Mouse (Mus musculus) retina, adult 2 months (tissue): Measurements from ENCODE around the gene Cacna1e.

Experiments
- DNase-seq: peaks from one replicate; pipeline ENCODE4 v3.0.0-alpha.2; 2012; ENCODE audit warnings: low read depth, low spot score

Gene Cacna1e

GRCm38 (mm10) chr1:154707584-154708290 lies 176.6 kb downstream of the Cacna1e start:
- no peak for DNase-seq

- no peak for DNase-seq
These were observed 177.3 kb downstream of the Cacna1e start for GRCm38 (mm10) chr1:154706974-154707373.

- DNase-seq: no peak
These were observed 178.3 kb downstream of the Cacna1e start for GRCm38 (mm10) chr1:154705882-154706565.

GRCm38 (mm10) chr1:154704558-154705185 lies 179.6 kb downstream of the Cacna1e start:
- DNase-seq: no peak

- no peak for DNase-seq
These were observed 181.7 kb downstream of the Cacna1e start for GRCm38 (mm10) chr1:154702623-154703022.

- DNase-seq: no peak
These were observed 195.2 kb downstream of the Cacna1e start for GRCm38 (mm10) chr1:154688876-154689665.

- no peak for DNase-seq
These were observed 197.4 kb downstream of the Cacna1e start for GRCm38 (mm10) chr1:154686861-154687260.

- no peak for DNase-seq
These were observed 200.7 kb downstream of the Cacna1e start for GRCm38 (mm10) chr1:154683477-154684106.

- DNase-seq: no peak
These were observed 205.3 kb downstream of the Cacna1e start for GRCm38 (mm10) chr1:154678989-154679388.

GRCm38 (mm10) chr1:154678151-154678550 lies 206.2 kb downstream of the Cacna1e start:
- DNase-seq: no peak

- no peak for DNase-seq
These were observed 206.6 kb downstream of the Cacna1e start for GRCm38 (mm10) chr1:154677677-154678076.

- DNase-seq: no peak
These were observed 220.6 kb downstream of the Cacna1e start for GRCm38 (mm10) chr1:154663721-154664120.

GRCm38 (mm10) chr1:154661977-154662376 lies 222.3 kb downstream of the Cacna1e start:
- DNase-seq: no peak

GRCm38 (mm10) chr1:154661221-154661864 lies 223.0 kb downstream of the Cacna1e start:
- no peak for DNase-seq

- no peak for DNase-seq
These were observed 226.9 kb downstream of the Cacna1e start for GRCm38 (mm10) chr1:154657366-154657765.

GRCm38 (mm10) chr1:154653951-154654350 lies 230.3 kb downstream of the Cacna1e start:
- DNase-seq: no peak

- DNase-seq: no peak
These were observed 237.9 kb downstream of the Cacna1e start for GRCm38 (mm10) chr1:154646156-154646950.

- DNase-seq: no peak
These were observed 246.5 kb downstream of the Cacna1e start for GRCm38 (mm10) chr1:154637821-154638220.

- no peak for DNase-seq
These were observed 248.5 kb downstream of the Cacna1e start for GRCm38 (mm10) chr1:154635766-154636165.

- no peak for DNase-seq
These were observed 251.4 kb downstream of the Cacna1e start for GRCm38 (mm10) chr1:154632886-154633285.
